Mouse (Mus musculus): ENCODE data around the gene Amacr. TPM values are rescaled to one million over a fixed set of nuclear protein-coding genes. Genes with fewer than 3 reads are reported as not detected.

The Amacr gene
- polyA plus RNA-seq, 1 experiment = 12.1 TPM

Other genes starting within 250 kb of the Amacr start
- 0.04 and 0.06 TPM in 2 replicates for gene C1qtnf3, start 29.4 kb upstream of the Amacr start, polyA plus RNA-seq (2012; rRNA removed)
- gene Slc45a2, start 19.0 kb downstream of the Amacr start, polyA plus RNA-seq (2012; rRNA removed) = 0.04 and 0.06 TPM in 2 replicates
- gene Rxfp3, start 56.2 kb downstream of the Amacr start, polyA plus RNA-seq (2012; rRNA removed) = 1.3 and 1.4 TPM in 2 replicates
- 0.36 and 0.42 TPM in 2 replicates for gene Adamts12, start 83.0 kb downstream of the Amacr start, polyA plus RNA-seq (2012; rRNA removed)

All from frontal cortex, adult 2 months (tissue).